Mouse (Mus musculus) ES-E14 (cell line): Measurements from ENCODE around the gene Wdr63.

Source experiments
- MAFK ChIP-seq: IDR thresholded peaks from 2 replicates; pipeline ENCODE4 v1.6.1; 2014; ENCODE audit warnings: mild to moderate bottlenecking, low read depth, low read length, inconsistent platforms; ENCODE audit not compliant: insufficient read depth
- ZC3H11A ChIP-seq: IDR thresholded peaks from 2 replicates; pipeline ENCODE4 v1.6.1; 2012; ENCODE audit warnings: low read depth, mild to moderate bottlenecking, inconsistent platforms, low read length, borderline replicate concordance

GRCm38 (mm10) chr3:146151755-146152154, 43.8 kb upstream of the Wdr63 start:
- TF ChIP-seq ZC3H11A = no peak
- TF ChIP-seq MAFK = no peak
